Mouse (Mus musculus) megakaryocyte, embryonic 14.5 days (primary cell): ENCODE measurements around the gene Mdga1.

Source experiments
- FLI1 ChIP-seq: IDR thresholded peaks from 2 replicates; pipeline ENCODE4 v1.6.1; 2012; ENCODE audit warnings: low read length, inconsistent platforms, mixed read lengths
- GATA1 ChIP-seq: IDR thresholded peaks from 3 replicates; pipeline ENCODE4 v1.6.1; 2012; ENCODE audit warnings: mixed read lengths, low read length, inconsistent platforms, borderline replicate concordance

DNA sequence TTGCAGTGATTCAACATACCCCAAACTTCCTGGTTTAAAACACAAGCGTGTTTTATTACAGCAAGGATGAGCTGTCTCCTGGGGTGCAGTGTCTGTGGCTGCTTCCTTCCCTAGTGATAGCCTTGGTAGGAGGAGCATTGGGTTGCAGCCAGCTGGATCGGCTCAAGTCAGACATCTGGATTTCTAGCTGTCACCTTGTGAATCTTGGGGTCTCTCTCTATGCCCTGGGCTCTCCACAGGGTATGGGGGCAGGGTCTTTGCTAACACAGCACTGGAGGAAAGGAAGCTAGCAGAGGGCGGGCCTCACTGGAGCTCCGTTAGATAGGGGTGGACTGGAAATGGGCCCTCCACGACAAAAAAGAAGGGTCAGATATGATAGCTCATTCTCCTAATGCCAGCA is 57.2 kb downstream of the Mdga1 start:
- TF ChIP-seq FLI1 (no peak), GATA1 (no peak)
